35 mouse cellular contexts compared by ENCODE assay signal in genomic region chr13:86336471-86336870, GRCm38 (mm10).
"Had no signal": no experiment of that assay in that cellular context is flagged by ENCODE, and none has a peak within 500 bp of the region (broad histone marks: within the 10 kb centered on the region; RNA-seq: fewer than 3 reads in every experiment).

No protein-coding gene starts in this region.

- H3K9me3 ChIP-seq: heart, embryonic 12.5 days; heart, embryonic 13.5 days; heart, embryonic 15.5 days; hindbrain, embryonic 10.5 days; hindbrain, embryonic 12.5 days; hindbrain, embryonic 13.5 days; hindbrain, embryonic 15.5 days; intestine, embryonic 15.5 days; kidney, embryonic 15.5 days had no signal

- H3K4me1 ChIP-seq: heart, embryonic 12.5 days; heart, embryonic 13.5 days; heart, embryonic 15.5 days; hindbrain, embryonic 10.5 days; hindbrain, embryonic 12.5 days; hindbrain, embryonic 13.5 days; hindbrain, embryonic 15.5 days; intestine, embryonic 15.5 days; kidney, embryonic 15.5 days had no signal

- H3K36me3 ChIP-seq: heart, embryonic 12.5 days; heart, embryonic 13.5 days; heart, embryonic 15.5 days; hindbrain, embryonic 10.5 days; hindbrain, embryonic 12.5 days; hindbrain, embryonic 13.5 days; hindbrain, embryonic 15.5 days; intestine, embryonic 15.5 days; kidney, embryonic 15.5 days had no signal

- DNase-seq: heart, postnatal 10 days; heart, postnatal 14 days; heart, postnatal 36 days; heart, postnatal 4 days; kidney, adult 11 months; kidney, adult 18-20 months; kidney, adult 2 months; kidney, adult 8-10 months; kidney, adult 9 months; kidney, postnatal 10 days; kidney, postnatal 14 days; kidney, postnatal 25 days; kidney, postnatal 36 days; kidney, postnatal 4 days; layer of hippocampus, adult 9-11 months; layer of hippocampus, postnatal 36 days had no signal

- H3K4me2 ChIP-seq: heart, embryonic 11.5 days; heart, embryonic 12.5 days; heart, embryonic 13.5 days; heart, embryonic 15.5 days; hindbrain, embryonic 12.5 days; hindbrain, embryonic 13.5 days; hindbrain, embryonic 14.5 days; hindbrain, embryonic 15.5 days; intestine, embryonic 15.5 days; kidney, embryonic 15.5 days had no signal

- ATAC-seq: hindbrain, embryonic 16.5 days; hindbrain, postnatal 0 days; inflammation-experienced regulatory T-cells, adult 6 months; intestine, embryonic 15.5 days; intestine, embryonic 16.5 days; intestine, postnatal 0 days had no signal

- H3K27ac ChIP-seq: heart, embryonic 13.5 days; heart, embryonic 15.5 days; hindbrain, embryonic 10.5 days; hindbrain, embryonic 12.5 days; hindbrain, embryonic 13.5 days; hindbrain, embryonic 14.5 days; hindbrain, embryonic 15.5 days; hindbrain, postnatal 0 days; intestine, embryonic 15.5 days; kidney, embryonic 15.5 days; kidney, postnatal 0 days; layer of hippocampus, adult 2 months; left cerebral cortex, adult 2 months had no signal

- H3K27me3 ChIP-seq: heart, embryonic 12.5 days; heart, embryonic 13.5 days; heart, embryonic 15.5 days; hindbrain, embryonic 12.5 days; hindbrain, embryonic 13.5 days; hindbrain, embryonic 15.5 days; intestine, embryonic 15.5 days; kidney, embryonic 15.5 days had no signal

- H3K4me3 ChIP-seq: heart, embryonic 12.5 days; heart, embryonic 13.5 days; heart, embryonic 15.5 days; hindbrain, embryonic 10.5 days; hindbrain, embryonic 12.5 days; hindbrain, embryonic 13.5 days; hindbrain, embryonic 15.5 days; intestine, embryonic 15.5 days; kidney, embryonic 15.5 days; layer of hippocampus, adult 2 months; left cerebral cortex, adult 2 months had no signal

- H3K9ac ChIP-seq: heart, embryonic 12.5 days; heart, embryonic 13.5 days; heart, embryonic 15.5 days; hindbrain, embryonic 12.5 days; hindbrain, embryonic 13.5 days; hindbrain, embryonic 14.5 days; hindbrain, embryonic 15.5 days; intestine, embryonic 15.5 days; kidney, embryonic 15.5 days had no signal
